Mouse (Mus musculus) forebrain, embryonic 10.5 days (tissue): ENCODE results near the gene Hmgxb4. TPM values are rescaled to one million over a fixed set of nuclear protein-coding genes. Genes with fewer than 3 reads are reported as not detected.
"Not testable (repeated sequence)": the region's sequence is repeated elsewhere in the genome, so short reads cannot be mapped to it uniquely, and the experiment has no call there.

Experiments
- DNase-seq: peaks from one replicate; pipeline ENCODE4 v3.0.0-alpha.2; 2017; ENCODE audit warnings: low spot score; ENCODE audit errors: extremely low spot score
- H3K27ac ChIP-seq: fragments of 300-500 bp; sonication (generic); 2 replicates; pipeline ENCODE4 v1.5.1; 2016; ENCODE audit warnings: mild to moderate bottlenecking
- H3K27me3 ChIP-seq: fragments of 300-500 bp; sonication (generic); 2 replicates; pipeline ENCODE4 v1.6.1; 2016; ENCODE audit warnings: mild to moderate bottlenecking; ENCODE audit not compliant: poor library complexity, severe bottlenecking
- H3K36me3 ChIP-seq: fragments of 300-500 bp; sonication (generic); replicated peaks from 2 replicates; pipeline ENCODE4 v1.6.1; 2016; ENCODE audit warnings: mild to moderate bottlenecking, moderate library complexity
- H3K4me1 ChIP-seq: fragments of 300-500 bp; sonication (generic); 2 replicates; pipeline ENCODE4 v1.6.1; 2016
- H3K4me3 ChIP-seq: fragments of 300-500 bp; sonication (generic); 2 replicates; pipeline ENCODE4 v1.5.1; 2016; ENCODE audit warnings: mild to moderate bottlenecking, moderate library complexity
- H3K9me3 ChIP-seq: fragments of 300-500 bp; sonication (generic); 2 replicates; pipeline ENCODE4 v1.6.1; 2016; ENCODE audit warnings: mild to moderate bottlenecking, moderate library complexity
- WGBS: fragments of 180-500 bp; shearing (Covaris S2); methylation state at CpG from one replicate; pipeline ENCODE4 v1.1.7; 2016; 5-methylcytosine and 5-hydroxymethylcytosine counted together
- polyA plus RNA-seq: library from polyadenylated mRNA; unstranded; fragments of >200 nt; fragmentation: Nextera tagmentation; extraction: Ambion mirVana; gene quantifications from 2 replicates; pipeline ENCODE4 v1.2.1, GENCODE M21; 2016

Gene Hmgxb4
- polyA plus RNA-seq: 49.5 and 51.2 TPM in 2 replicates

GRCm38 (mm10) chr8:74993081-74993474 lies at the start of gene Hmgxb4:
TSS of gene Hmgxb4 (plus strand) at chr8:74993356.
- H3K9me3 ChIP-seq: no peaks in the 10 kb centered on the region
- DNase-seq: no peak
- H3K4me1 ChIP-seq: peaks cover 19% of the 10 kb centered on the region
- H3K27ac ChIP-seq: peak within 1 kb of the TSS; percentile 100
- 15% methylated on average over 8 of the region's 8 CpGs for WGBS
- H3K27me3 ChIP-seq: peaks cover 15% of the 10 kb centered on the region
- peaks cover 5% of the 10 kb centered on the region; the same call in 1 of the 2 replicates for H3K36me3 ChIP-seq
- H3K4me3 ChIP-seq: peak within 1 kb of the TSS; percentile 93

DNA sequence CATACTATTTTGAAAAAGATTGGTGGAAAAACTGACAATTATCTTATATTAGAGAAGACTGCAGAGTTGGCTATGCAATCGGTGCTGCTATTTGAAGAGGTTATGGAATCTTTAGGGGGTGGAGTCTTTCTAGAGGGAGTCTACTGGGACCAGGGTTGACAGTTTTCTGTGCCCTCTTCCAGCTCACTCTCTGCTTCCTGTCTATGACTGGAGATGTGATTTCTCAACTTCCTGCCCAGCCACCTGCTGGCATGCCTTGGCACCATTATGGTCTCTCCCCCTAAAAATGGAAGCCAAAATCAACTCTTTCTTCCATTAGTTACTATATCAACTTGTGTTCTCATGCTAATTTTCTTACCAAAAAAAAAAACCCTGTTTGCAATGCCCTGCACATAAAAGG lies 43.7 kb upstream of the Hmgxb4 start:
- Histone ChIP-seq H3K36me3 (no peaks in the 10 kb centered on the region), H3K27ac (no peak overlapping the region), H3K4me3 (no peak overlapping the region), H3K9me3 (no peaks in the 10 kb centered on the region), H3K4me1 (no peaks in the 10 kb centered on the region), H3K27me3 (no peaks in the 10 kb centered on the region)
- DNase-seq: no peak
- WGBS: 95% methylated on average over 1 of the region's 1 CpGs

DNA sequence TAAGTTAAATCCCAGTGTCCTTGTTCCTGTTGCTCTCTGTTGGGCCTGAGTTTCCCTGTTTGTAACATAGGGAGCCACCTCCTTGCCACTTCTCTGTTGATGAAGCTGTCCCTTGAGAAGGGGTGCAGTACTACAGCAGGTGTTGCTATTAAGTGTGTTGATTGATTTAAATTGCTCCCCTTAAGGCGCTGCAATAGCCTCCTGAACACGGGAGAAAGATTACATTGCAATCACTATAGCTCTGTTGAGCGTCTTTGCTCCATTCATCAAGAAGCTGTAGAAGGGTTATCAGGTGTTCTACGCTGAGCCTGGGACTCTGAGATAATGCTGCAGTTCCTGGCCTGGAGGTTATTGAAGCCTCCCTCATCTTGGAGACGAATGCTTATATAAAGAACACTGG lies 29.2 kb upstream of the Hmgxb4 start:
- H3K36me3 ChIP-seq: no peaks in the 10 kb centered on the region
- H3K27me3 ChIP-seq: no peaks in the 10 kb centered on the region
- DNase-seq: no peak
- no peak overlapping the region for H3K27ac ChIP-seq
- no peak overlapping the region for H3K4me3 ChIP-seq
- 91% methylated on average over 5 of the region's 5 CpGs for whole genome bisulfite sequencing
- no peaks in the 10 kb centered on the region for H3K4me1 ChIP-seq
- H3K9me3 ChIP-seq: no peaks in the 10 kb centered on the region

DNA sequence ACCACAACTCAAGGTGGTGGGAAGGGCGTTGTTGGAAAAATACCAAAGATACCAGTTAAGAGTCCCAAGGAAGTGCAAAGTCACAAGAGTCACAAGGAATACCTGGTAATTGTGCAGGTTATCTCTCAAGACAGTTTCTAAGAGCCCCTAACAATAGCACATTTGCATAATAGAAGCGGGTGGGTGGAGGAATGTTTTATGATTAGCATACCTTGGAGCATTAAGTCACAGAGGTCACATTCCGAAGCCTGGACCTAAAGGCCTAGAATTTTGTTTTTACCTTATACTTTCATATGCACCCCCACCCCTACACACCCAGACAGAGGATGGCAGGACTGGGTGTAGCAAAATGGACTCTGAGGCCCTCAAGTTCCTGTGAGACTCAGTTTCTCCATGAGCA lies 22.9 kb upstream of the Hmgxb4 start:
- WGBS: 92% methylated on average over 3 of the region's 3 CpGs
- H3K27me3 ChIP-seq, H3K4me1 ChIP-seq, H3K9me3 ChIP-seq, H3K36me3 ChIP-seq, H3K4me3 ChIP-seq, DNase-seq, H3K27ac ChIP-seq: not testable (repeated sequence)

DNA sequence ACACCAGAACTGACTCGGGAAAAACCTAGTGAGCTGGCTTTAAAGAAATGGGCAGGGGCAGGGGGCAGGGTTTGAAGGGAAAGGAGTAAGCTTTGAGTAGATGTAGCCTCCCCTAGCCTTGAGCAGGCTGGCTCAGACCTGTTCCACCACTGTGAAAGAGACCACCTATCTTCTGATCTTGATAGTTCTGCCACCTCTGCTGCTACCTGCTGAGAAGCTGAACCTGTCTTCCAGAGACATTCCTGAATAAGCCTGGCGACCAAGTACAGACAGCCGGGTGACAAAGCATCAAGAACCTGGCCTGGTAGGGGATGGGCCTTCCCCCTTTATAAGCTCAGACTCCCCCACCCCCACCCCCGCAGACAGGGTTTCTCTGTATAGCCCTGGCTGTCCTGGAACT lies 21.5 kb upstream of the Hmgxb4 start:
- no peak overlapping the region for H3K4me3 ChIP-seq
- no peak for DNase-seq
- H3K27ac ChIP-seq: no peak overlapping the region
- WGBS: 80% methylated on average over 4 of the region's 4 CpGs
- no peaks in the 10 kb centered on the region for H3K36me3 ChIP-seq
- H3K9me3 ChIP-seq: no peaks in the 10 kb centered on the region
- H3K27me3 ChIP-seq: no peaks in the 10 kb centered on the region
- no peaks in the 10 kb centered on the region for H3K4me1 ChIP-seq

DNA sequence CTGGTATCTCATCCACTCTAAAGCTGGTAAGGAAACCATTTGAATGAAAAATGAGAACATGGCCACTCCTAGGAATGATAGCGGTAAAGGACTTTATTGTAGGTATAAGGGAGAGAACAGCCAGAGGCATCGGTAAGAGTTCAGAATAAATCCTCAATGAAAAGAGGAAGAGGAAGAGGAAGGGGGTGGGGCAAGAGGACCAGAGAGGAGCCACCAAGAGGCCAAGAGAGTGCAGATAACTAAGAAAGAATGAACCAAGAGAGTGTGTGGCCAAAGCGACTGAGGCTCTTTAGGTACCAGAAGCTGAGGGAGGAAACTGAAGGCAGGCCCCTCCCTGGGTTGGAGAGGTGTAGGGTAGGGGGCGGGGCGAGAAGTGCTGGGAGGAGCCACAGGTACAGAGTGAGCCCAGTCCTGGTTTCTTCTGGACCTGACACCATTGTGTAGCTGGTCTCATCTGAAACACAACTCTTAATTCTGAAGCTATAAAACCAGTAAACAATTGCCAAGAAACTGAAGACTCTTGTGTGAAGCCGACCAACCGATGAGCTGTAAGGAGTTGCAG lies 20.8 kb upstream of the Hmgxb4 start:
- DNase-seq: no peak
- Histone ChIP-seq H3K4me3 (no peak overlapping the region), H3K27ac (no peak overlapping the region), H3K9me3 (no peaks in the 10 kb centered on the region), H3K36me3 (no peaks in the 10 kb centered on the region), H3K4me1 (no peaks in the 10 kb centered on the region), H3K27me3 (no peaks in the 10 kb centered on the region)
- 79% methylated on average over 7 of the region's 7 CpGs for WGBS

- no peaks in the 10 kb centered on the region for H3K4me1 ChIP-seq
- H3K36me3 ChIP-seq: no peaks in the 10 kb centered on the region
- no peaks in the 10 kb centered on the region for H3K9me3 ChIP-seq
- WGBS: 84% methylated on average over 8 of the region's 8 CpGs
- H3K27me3 ChIP-seq: no peaks in the 10 kb centered on the region
- DNase-seq: no peak
- H3K27ac ChIP-seq: no peak overlapping the region
- H3K4me3 ChIP-seq: no peak overlapping the region
Measured at GRCm38 (mm10) chr8:74973121-74973869, 19.9 kb upstream of the Hmgxb4 start.

- no peak overlapping the region for H3K4me3 ChIP-seq
- H3K9me3 ChIP-seq: no peaks in the 10 kb centered on the region
- no peaks in the 10 kb centered on the region for H3K4me1 ChIP-seq
- no peak overlapping the region for H3K27ac ChIP-seq
- H3K27me3 ChIP-seq: no peaks in the 10 kb centered on the region
- no peak for DNase-seq
- no peaks in the 10 kb centered on the region for H3K36me3 ChIP-seq
- WGBS: 89% methylated on average over 2 of the region's 2 CpGs
Measured at GRCm38 (mm10) chr8:74973904-74974303, 19.3 kb upstream of the Hmgxb4 start.

GRCm38 (mm10) chr8:74977427-74977826 lies 15.7 kb upstream of the Hmgxb4 start:
- Histone ChIP-seq H3K4me3 (no peak overlapping the region), H3K4me1 (no peaks in the 10 kb centered on the region), H3K36me3 (no peaks in the 10 kb centered on the region), H3K27me3 (no peaks in the 10 kb centered on the region), H3K9me3 (no peaks in the 10 kb centered on the region), H3K27ac (no peak overlapping the region)
- DNase-seq: no peak
- 69% methylated on average over 1 of the region's 1 CpGs for WGBS

GRCm38 (mm10) chr8:74980060-74980710 lies 13.0 kb upstream of the Hmgxb4 start:
- WGBS: 71% methylated on average over 9 of the region's 9 CpGs
- DNase-seq: no peak
- Histone ChIP-seq H3K27ac (no peak overlapping the region), H3K36me3 (no peaks in the 10 kb centered on the region), H3K4me3 (no peak overlapping the region), H3K27me3 (no peaks in the 10 kb centered on the region), H3K4me1 (no peaks in the 10 kb centered on the region), H3K9me3 (no peaks in the 10 kb centered on the region)

- no peak overlapping the region for H3K27ac ChIP-seq
- whole genome bisulfite sequencing: 6% methylated on average over 5 of the region's 5 CpGs
- no peaks in the 10 kb centered on the region for H3K4me1 ChIP-seq
- no peaks in the 10 kb centered on the region for H3K36me3 ChIP-seq
- DNase-seq: peak; percentile 60
- H3K9me3 ChIP-seq: no peaks in the 10 kb centered on the region
- H3K27me3 ChIP-seq: no peaks in the 10 kb centered on the region
- no peak overlapping the region for H3K4me3 ChIP-seq
Measured at GRCm38 (mm10) chr8:74980711-74981062, 12.5 kb upstream of the Hmgxb4 start.

DNA sequence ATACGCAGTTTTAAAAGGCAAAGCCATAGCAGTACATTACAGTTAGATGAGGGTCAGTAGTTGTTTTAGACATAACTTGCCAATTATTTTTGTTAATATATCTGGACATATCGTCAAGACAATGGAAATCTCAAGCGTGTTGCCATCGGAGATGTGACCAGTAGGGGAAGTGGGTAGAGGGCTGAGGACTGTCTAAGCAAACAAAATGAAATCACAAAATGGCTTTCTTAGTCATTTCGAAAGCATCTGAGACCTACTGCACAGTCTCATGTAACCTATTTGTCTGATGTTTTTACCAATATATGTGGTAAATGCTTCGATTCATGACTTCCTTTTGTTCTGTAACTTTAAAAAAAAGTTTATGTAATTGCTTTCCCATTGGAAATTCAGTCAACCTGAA lies 11.3 kb upstream of the Hmgxb4 start:
- H3K4me1 ChIP-seq: no peaks in the 10 kb centered on the region
- 93% methylated on average over 6 of the region's 6 CpGs for WGBS
- no peaks in the 10 kb centered on the region for H3K9me3 ChIP-seq
- DNase-seq: no peak
- H3K4me3 ChIP-seq: no peak overlapping the region
- H3K27me3 ChIP-seq: no peaks in the 10 kb centered on the region
- no peak overlapping the region for H3K27ac ChIP-seq
- H3K36me3 ChIP-seq: no peaks in the 10 kb centered on the region

DNA sequence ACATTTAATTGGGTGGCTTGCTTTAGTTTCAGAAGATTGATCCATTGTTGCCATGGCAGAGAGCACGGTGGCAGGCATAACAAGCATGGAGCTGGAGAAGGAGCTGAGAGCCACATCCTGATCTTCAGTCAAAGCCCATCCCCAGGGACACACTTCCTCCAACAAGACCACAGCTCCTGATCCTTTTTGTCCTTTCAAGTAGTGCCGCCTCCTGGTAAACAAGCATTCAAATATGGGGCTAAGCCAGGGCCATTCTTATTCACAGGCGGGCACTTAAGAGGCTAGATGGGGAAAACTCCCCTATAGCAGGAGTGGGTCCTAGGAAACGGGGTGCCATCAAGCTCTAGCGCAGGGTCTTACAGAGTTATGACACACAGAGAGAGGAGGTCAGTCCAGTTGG lies 5.7 kb upstream of the Hmgxb4 start:
- Histone ChIP-seq H3K27me3 (peaks cover 11% of the 10 kb centered on the region), H3K36me3 (no peaks in the 10 kb centered on the region), H3K27ac (no peak overlapping the region), H3K9me3 (no peaks in the 10 kb centered on the region), H3K4me3 (no peak overlapping the region), H3K4me1 (peaks cover 5% of the 10 kb centered on the region; the same call in 1 of the 2 replicates)
- WGBS: 85% methylated on average over 5 of the region's 5 CpGs
- DNase-seq: no peak
